Mouse (Mus musculus) stomach, embryonic 14.5 days (tissue): ENCODE measurements around the gene Gm382. TPM values are rescaled to one million over a fixed set of nuclear protein-coding genes. Genes with fewer than 3 reads are reported as not detected.

Experiments
- ATAC-seq: fragments of 200-750 bp; cut with Nextera tagmentation; 2 replicates; pipeline ENCODE4 v1.8.0; 2017; ENCODE audit warnings: low read depth, moderate TSS enrichment; ENCODE audit not compliant: insufficient number of reproducible peaks, insufficient read depth, low FRiP score
- H3K27ac ChIP-seq: fragments of 300-500 bp; sonication (generic); 2 replicates; pipeline ENCODE4 v1.5.1; 2014; ENCODE audit warnings: mild to moderate bottlenecking, low read length, moderate library complexity, mixed read lengths
- H3K27me3 ChIP-seq: fragments of 300-500 bp; sonication (generic); 2 replicates; pipeline ENCODE4 v1.6.1; 2014; ENCODE audit warnings: low read length, control low read depth, mixed read lengths; ENCODE audit not compliant: control insufficient read depth, insufficient read depth
- H3K36me3 ChIP-seq: fragments of 300-500 bp; sonication (generic); 2 replicates; pipeline ENCODE4 v1.6.1; 2014; ENCODE audit warnings: mild to moderate bottlenecking, control low read depth, low read length, moderate library complexity, mixed read lengths; ENCODE audit not compliant: control insufficient read depth, insufficient read depth
- H3K4me1 ChIP-seq: fragments of 300-500 bp; sonication (generic); 2 replicates; pipeline ENCODE4 v1.6.1; 2014; ENCODE audit warnings: low read length, control low read depth, mixed read lengths; ENCODE audit not compliant: control insufficient read depth, insufficient read depth
- H3K4me2 ChIP-seq: fragments of 300-500 bp; sonication (generic); replicated peaks from 2 replicates; pipeline ENCODE4 v1.6.1; 2014; ENCODE audit warnings: low read depth, low read length, control low read depth
- H3K4me3 ChIP-seq: fragments of 300-500 bp; sonication (generic); 2 replicates; pipeline ENCODE4 v1.5.1; 2014; ENCODE audit warnings: low read depth, low read length, control low read depth
- H3K9ac ChIP-seq: fragments of 300-500 bp; sonication (generic); replicated peaks from 2 replicates; pipeline ENCODE4 v1.6.1; 2014; ENCODE audit warnings: low read depth, mild to moderate bottlenecking, control low read depth, low read length, moderate library complexity, mixed read lengths
- H3K9me3 ChIP-seq: fragments of 300-500 bp; sonication (generic); 2 replicates; pipeline ENCODE4 v1.6.1; 2016; ENCODE audit warnings: low read depth, low read length, control low read depth; ENCODE audit not compliant: control insufficient read depth
- WGBS: fragments of 180-500 bp; shearing (Covaris S2); extraction: QIAGEN DNeasy Blood & Tissue Kit; methylation state at CpG from one replicate; pipeline ENCODE4 v1.1.7; 2014; 5-methylcytosine and 5-hydroxymethylcytosine counted together
- polyA plus RNA-seq: library from polyadenylated mRNA; unstranded; fragments of >200 nt; fragmentation: Nextera tagmentation; extraction: Ambion mirVana; gene quantifications from 2 replicates; pipeline ENCODE4 v1.2.1, GENCODE M21; 2014

Gm382 gene
- not detected in 2 replicates for polyA plus RNA-seq

GRCm38 (mm10) chrX:127039672-127040071, at the start of gene Gm382:
TSS of gene Gm382 (plus strand) at chrX:127039972.
- Histone ChIP-seq H3K4me1 (no peaks in the 10 kb centered on the region), H3K36me3 (no peaks in the 10 kb centered on the region), H3K27me3 (no peaks in the 10 kb centered on the region), H3K4me2 (no peak within 1 kb of the TSS), H3K4me3 (no peak within 1 kb of the TSS), H3K9me3 (no peaks in the 10 kb centered on the region), H3K9ac (no peak within 1 kb of the TSS), H3K27ac (no peak within 1 kb of the TSS)
- no peak for ATAC-seq
- 84% methylated on average over 1 of the region's 1 CpGs for WGBS

GRCm38 (mm10) chrX:127070179-127070578, 30.4 kb downstream of the Gm382 start:
- Histone ChIP-seq H3K4me2 (no peak overlapping the region), H3K27ac (no peak overlapping the region), H3K9me3 (no peaks in the 10 kb centered on the region), H3K36me3 (no peaks in the 10 kb centered on the region), H3K4me1 (no peaks in the 10 kb centered on the region), H3K4me3 (no peak overlapping the region), H3K27me3 (no peaks in the 10 kb centered on the region), H3K9ac (no peak overlapping the region)
- no peak for ATAC-seq
- 94% methylated on average over 2 of the region's 2 CpGs for WGBS

GRCm38 (mm10) chrX:127091282-127091681, 51.5 kb downstream of the Gm382 start:
- Histone ChIP-seq H3K4me1 (no peaks in the 10 kb centered on the region), H3K4me3 (no peak overlapping the region), H3K9me3 (no peaks in the 10 kb centered on the region), H3K27me3 (no peaks in the 10 kb centered on the region), H3K4me2 (no peak overlapping the region), H3K9ac (no peak overlapping the region), H3K36me3 (no peaks in the 10 kb centered on the region), H3K27ac (no peak overlapping the region)
- 69% methylated on average over 2 of the region's 2 CpGs for WGBS
- ATAC-seq = no peak

DNA sequence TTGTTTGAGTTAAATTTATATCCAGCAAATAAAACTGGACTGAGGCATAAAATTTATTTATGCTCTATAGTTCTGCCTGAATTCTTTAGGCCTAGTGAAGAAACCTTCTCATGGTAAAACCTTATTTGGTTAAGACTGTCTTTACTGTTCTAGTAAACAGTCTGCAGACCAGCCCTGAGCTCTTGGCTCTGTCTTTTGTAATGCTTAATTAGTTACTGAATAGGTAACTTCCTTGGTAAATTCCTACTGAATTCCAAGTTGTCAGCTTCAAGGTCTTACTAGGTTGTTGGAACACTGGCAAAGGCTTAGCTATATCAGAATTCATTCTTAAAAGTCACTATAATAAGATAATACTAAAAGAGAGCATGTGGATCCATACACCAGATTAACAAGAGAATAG, 53.3 kb downstream of the Gm382 start:
- Histone ChIP-seq H3K4me1 (no peaks in the 10 kb centered on the region), H3K27ac (no peak overlapping the region), H3K9me3 (no peaks in the 10 kb centered on the region), H3K4me2 (no peak overlapping the region), H3K36me3 (no peaks in the 10 kb centered on the region), H3K4me3 (no peak overlapping the region), H3K27me3 (no peaks in the 10 kb centered on the region), H3K9ac (no peak overlapping the region)
- ATAC-seq = no peak

DNA sequence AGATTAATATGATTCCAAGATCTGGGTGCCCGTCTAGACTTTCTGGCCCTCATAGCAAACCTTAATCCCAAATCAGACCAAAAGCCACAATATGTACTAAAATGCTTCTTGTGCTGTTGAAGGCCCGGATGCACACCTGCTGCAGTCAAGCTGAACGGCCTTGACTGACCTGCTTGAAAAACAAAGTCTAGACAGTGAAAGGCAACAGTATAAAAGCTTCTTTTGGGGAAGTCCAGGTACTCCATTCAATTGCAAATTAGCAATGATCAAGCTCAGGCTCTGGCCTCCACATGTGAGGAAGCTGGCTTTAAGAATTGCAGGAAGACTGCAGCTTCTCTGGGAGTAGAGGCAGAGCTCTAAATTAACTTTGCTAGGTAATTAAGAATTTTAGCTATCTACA, 54.2 kb downstream of the Gm382 start:
- 95% methylated on average over 3 of the region's 3 CpGs for WGBS
- no peaks in the 10 kb centered on the region for H3K9me3 ChIP-seq
- H3K9ac ChIP-seq = no peak overlapping the region
- H3K36me3 ChIP-seq = no peaks in the 10 kb centered on the region
- no peak overlapping the region for H3K4me2 ChIP-seq
- no peak for ATAC-seq
- H3K4me1 ChIP-seq = no peaks in the 10 kb centered on the region
- H3K4me3 ChIP-seq = no peak overlapping the region
- no peak overlapping the region for H3K27ac ChIP-seq
- H3K27me3 ChIP-seq = no peaks in the 10 kb centered on the region

DNA sequence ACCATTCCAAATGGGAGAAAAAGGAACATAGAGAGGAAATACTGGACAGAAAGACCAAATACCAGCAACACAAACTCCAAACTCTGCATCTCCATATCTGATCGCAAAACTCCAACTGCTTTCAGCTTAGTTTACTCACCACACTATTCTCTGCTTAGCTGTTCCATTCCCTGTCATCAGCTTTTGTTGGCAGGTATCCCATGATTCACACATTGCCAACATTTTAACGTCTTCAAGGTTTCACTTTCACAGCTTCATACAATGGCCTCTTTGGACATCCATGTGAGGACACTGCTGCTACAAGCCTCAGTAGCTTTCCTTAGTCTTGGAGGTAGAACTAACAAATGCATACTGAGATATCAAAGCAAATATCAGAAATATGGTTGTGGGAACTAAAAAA, 64.6 kb downstream of the Gm382 start:
- 83% methylated on average over 2 of the region's 2 CpGs for WGBS
- no peak overlapping the region for H3K27ac ChIP-seq
- no peaks in the 10 kb centered on the region for H3K9me3 ChIP-seq
- no peaks in the 10 kb centered on the region for H3K27me3 ChIP-seq
- H3K36me3 ChIP-seq = no peaks in the 10 kb centered on the region
- no peak overlapping the region for H3K4me2 ChIP-seq
- ATAC-seq = no peak
- no peak overlapping the region for H3K4me3 ChIP-seq
- no peaks in the 10 kb centered on the region for H3K4me1 ChIP-seq
- no peak overlapping the region for H3K9ac ChIP-seq

Other genes with a start within 250 kb of the Gm382 start
- gene 4932411N23Rik, start 224.1 kb upstream of the Gm382 start, polyA plus RNA-seq = not detected in 2 replicates